Mouse (Mus musculus) frontal cortex, postnatal 14 days (tissue): ENCODE data around the gene Olfr1408.

Experiments used
- DNase-seq, 2 experiments: peaks; one replicate each; pipeline ENCODE4 v3.0.0; 2022; ENCODE audit warnings: low spot score in 2 of 2

The Olfr1408 gene

GRCm38 (mm10) chr1:173137274-173137673, at the start of gene Olfr1408:
TSS of gene Olfr1408 (minus strand) at chr1:173137374.
- DNase-seq, result no peak

GRCm38 (mm10) chr1:173174154-173174842, 37.1 kb upstream of the Olfr1408 start:
- DNase-seq, result no peak
